Mouse (Mus musculus) cerebral cortex, adult 2 months (tissue): ENCODE results near the gene Dexi.

Experiments used
- WGBS: fragments of 180-500 bp; shearing (Covaris S2); methylation state at CpG from one replicate; pipeline ENCODE4 v1.1.7; 2018; 5-methylcytosine and 5-hydroxymethylcytosine counted together

Dexi gene

GRCm38 (mm10) chr16:10454583-10454974 lies 88.3 kb downstream of the Dexi start:
- WGBS: 91% methylated on average over 3 of the region's 3 CpGs

GRCm38 (mm10) chr16:10453872-10454582 lies 88.8 kb downstream of the Dexi start:
- WGBS: 89% methylated on average over 6 of the region's 6 CpGs
